Mouse (Mus musculus) cerebellum, adult 9-11 months (tissue): ENCODE data around the gene Prpf40a.

Source experiments
- DNase-seq: peaks from one replicate; pipeline ENCODE4 v3.0.0; 2022

The Prpf40a gene

DNA sequence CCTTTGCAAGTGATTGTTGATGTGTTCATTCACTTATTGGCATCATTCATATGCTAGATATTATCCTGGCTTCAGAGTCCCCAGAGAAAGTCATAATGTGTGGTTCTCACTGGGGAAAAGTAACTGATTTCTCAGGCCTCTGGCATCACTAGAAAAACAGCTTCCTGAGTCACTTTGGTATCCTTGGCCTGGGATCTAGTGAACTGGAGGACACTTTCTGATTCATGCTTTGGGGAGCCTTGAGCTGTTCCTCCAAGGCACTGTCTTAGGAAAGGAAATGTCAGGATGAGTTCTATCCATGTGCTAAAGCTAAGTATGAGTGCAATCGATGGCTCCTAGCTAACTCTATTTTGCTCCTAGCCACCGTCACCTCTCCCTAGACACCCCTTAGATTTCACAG lies 88.2 kb downstream of the Prpf40a start:
- no peak for DNase-seq

DNA sequence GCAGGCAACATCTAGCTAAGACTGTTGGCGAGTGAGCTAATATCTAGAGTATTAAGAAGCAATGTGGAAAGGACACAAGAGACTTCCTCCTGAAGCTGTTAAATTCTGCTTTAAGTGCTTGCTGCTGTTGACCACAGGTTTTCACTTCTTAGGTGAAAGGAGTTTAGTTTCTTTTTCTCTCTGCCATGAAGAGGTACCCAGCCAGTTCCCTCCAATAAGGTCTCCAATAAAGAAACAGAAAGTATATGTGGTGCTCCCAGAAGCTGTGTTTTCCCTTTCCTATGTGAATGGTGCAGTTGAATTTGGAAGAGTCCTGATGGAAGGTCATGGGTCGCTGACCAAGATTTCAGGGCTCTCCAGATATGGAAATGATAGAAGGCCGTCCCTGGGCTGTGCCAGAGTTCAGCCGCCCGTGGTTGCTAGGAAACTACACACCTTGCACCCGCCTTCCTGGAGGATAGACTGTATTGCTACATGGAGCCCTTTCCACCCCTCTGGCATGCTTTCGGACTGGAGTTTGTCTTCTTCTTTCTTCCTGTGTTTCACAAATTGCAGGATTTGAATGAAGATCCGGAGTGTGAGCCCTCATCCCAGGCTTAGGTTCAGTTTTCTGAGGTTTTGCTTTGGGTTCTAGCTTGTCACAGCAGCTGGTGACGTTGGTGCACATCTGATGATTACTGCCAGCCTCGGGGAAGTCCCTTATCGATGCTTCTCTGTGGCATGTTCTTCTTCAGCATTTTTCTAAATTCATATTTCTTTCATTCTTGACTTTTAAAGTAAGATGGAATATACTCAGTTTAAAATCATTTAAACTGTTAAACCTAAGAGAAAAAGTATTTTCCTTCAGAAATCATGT lies 89.0 kb downstream of the Prpf40a start:
- no peak for DNase-seq

DNA sequence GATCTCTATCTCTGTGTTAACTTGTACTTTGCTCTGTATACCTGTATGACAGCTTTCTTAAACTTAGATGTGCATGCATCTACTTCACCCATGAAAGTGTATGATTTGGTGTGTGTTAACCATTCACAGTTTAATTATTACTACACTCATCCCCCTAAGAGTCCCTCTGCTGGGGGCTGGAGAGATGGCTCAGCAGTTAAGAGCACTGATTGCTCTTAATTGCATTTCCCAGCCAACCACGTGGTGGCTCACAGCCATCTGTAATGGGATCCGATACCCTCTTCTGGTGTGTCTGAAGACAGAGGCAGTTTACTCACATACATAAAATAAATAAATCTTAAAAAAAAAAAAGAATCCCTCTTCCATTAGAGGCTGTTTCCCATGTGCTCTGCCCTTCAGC lies 91.0 kb downstream of the Prpf40a start:
- DNase-seq = no peak

DNA sequence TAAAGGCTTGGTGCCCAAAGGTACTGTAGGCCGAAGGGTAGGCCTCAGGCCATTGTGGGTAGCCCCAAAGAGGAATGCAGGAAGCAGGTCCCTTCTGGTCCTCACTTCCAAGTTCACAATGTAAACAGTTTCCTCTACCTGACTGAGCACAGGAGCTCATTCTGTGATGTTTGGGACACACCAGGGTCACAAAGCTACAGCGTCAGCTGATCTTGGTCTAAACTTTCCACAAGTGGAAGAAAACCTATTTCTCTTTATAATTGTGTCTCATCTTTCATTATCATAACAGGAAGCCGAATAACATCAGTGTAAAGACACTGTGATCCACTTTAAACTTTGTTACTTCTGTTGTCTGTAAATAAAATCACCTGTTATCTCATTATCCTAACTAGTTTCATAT lies 95.6 kb downstream of the Prpf40a start:
- no peak for DNase-seq

DNA sequence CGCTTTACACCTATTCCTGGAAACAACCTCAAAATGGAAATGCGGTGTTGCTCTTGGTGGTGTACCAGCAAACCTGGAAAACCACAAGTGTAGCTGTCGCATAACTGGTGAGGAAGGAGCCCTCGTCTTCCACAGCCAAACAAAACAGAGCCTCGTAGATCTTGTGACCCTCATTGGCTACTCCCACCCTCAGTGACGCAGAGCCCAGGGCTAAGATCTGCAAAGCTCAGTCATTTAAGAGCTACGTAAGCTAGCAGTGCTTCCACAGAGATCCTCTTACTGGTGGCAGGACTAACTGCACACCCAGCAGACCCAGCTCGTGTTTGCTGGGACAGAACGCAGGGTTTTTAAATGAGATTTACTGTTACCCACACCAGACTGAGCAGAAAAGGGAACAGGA lies 96.1 kb downstream of the Prpf40a start:
- no peak for DNase-seq

DNA sequence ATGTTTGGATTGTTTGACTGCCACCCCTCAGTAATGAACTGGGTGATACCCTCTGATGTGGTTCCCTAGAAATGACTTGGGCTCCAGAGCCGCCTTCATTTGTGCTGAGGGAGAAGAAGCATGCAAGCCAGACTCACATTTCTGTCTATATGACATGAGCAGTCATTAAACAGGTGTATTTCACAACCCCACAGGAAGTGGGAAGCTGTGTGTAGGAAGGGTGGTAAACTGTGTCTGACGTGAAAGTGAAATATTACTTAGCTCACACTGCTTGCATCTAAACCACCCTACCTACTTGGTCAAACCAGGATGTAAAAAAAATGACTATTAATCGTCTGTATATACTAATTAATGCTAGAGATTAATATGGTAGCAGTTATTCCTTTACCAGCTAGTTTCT lies 102.3 kb downstream of the Prpf40a start:
- DNase-seq = no peak

DNA sequence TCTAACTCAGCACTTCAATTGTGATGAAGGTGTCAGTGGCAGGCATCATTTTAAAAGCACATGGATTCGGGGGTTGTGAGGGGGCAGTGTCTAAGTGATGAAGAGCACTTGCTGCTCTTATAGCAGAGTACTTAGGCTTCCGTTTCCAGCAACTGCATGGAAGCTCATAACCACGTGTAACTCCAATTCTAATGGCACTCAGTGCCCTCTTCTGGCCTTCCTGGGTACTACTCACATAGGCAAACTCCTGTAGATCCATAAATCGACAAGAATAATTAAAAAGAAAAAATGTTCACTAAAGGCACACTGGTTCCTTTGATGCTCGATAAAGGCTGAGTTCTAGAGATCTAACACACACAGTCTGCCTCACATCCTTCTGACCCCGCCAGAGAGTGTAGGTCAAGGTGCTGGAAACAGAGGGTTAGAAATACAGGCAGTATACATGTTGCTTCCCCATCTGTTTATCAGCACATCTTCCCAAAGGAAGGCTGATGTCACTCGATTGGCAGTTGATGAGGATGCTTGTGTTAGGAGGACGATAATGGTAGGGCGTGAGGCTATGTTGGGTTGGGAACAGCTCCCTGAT lies 105.4 kb downstream of the Prpf40a start:
- DNase-seq = peak; percentile 47
